Comparison of ENCODE assay signal across 8 mouse cellular contexts in the genomic region with DNA sequence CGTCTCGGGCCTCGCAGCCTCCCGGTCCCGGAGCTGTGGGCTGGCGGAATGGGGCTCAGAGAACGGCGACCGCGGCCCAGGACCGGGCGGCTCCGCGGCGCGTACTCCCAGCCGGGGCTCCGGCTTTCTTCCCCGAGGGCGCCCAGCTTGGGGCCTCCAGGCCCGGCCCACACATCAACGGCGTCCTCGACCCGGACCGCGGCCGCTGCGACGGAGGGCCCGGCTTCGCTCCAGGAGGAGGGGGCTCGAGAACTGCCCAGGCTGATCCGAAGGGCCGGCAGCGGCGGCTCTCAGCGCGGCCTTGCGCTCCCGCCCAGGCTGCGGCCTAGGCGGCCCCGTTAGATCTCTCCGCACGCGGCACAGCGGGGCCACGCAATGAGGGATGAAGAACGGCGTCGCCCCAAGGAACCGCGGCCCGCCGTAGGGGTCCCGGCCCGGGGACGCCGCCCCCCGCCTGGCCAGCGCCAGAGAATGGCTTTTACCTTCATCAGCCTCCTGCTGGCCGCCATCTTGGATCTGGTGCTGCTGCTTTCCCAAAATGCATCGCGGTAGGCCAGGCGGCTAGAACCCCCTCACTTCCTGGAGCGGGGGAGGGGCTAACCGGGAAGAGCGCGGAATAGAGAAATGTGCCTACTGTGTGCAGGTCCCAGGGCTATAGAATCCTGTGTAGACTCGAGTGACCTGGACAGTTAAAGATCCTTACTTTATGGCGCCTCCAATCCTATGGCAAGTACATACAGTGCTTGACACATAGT. TPM values are rescaled to one million over a fixed set of nuclear protein-coding genes. Genes with fewer than 3 reads are reported as not detected.
A peak's percentile ranks its signal among the peaks of the same experiment; 100 is the strongest.
DNase-seq lines count a peak whose midpoint lies in the region; ATAC-seq and TF ChIP-seq lines count a peak whose summit lies in the region.

No protein-coding gene starts in this region.

- no peaks in the 10 kb centered on the region for H3K9me3 ChIP-seq in intestine, postnatal 0 days (ENCODE audit: control insufficient read depth)
- H3K9me3 ChIP-seq in midbrain, embryonic 10.5 days (replicated peaks), result no peaks in the 10 kb centered on the region

- no peaks in the 10 kb centered on the region for H3K27me3 ChIP-seq in intestine, postnatal 0 days (replicated peaks; ENCODE audit: control insufficient read depth, insufficient read depth, low read length)
- H3K27me3 ChIP-seq in midbrain, embryonic 10.5 days (ENCODE audit: low read depth, poor library complexity, severe bottlenecking), result peaks cover 3% of the 10 kb centered on the region

- peak; percentile 88 for DNase-seq in adrenal gland, postnatal 10 days
- DNase-seq in embryo, embryonic 9.5 days (ENCODE audit: extremely low spot score), result peak; percentile 88
- DNase-seq in gastrocnemius, postnatal 4 days (ENCODE audit: low spot score in 2 of 2), result peak; percentile 66 to 84
- DNase-seq in left cerebral cortex, postnatal 36 days (ENCODE audit: low spot score in 2 of 2), result peak; percentile 89
- peak; percentile 88 for DNase-seq in midbrain, embryonic 10.5 days (ENCODE audit: low spot score)
- peak; percentile 81 for DNase-seq in right cerebral cortex, postnatal 4 days
- DNase-seq in yolk sac, embryonic 10.5 days (ENCODE audit: low spot score), result peak; percentile 89

- peak overlapping the region; percentile 99 for H3K4me3 ChIP-seq in intestine, postnatal 0 days (ENCODE audit: low read depth, low read length)
- peak overlapping the region; percentile 77 for H3K4me3 ChIP-seq in midbrain, embryonic 10.5 days

- WGBS in intestine, postnatal 0 days, result under 1% methylated on average over 72 of the region's 72 CpGs
- WGBS in midbrain, embryonic 10.5 days, result under 1% methylated on average over 72 of the region's 72 CpGs

- H3K36me3 ChIP-seq in intestine, postnatal 0 days (ENCODE audit: control insufficient read depth, insufficient read depth), result no peaks in the 10 kb centered on the region
- peaks cover 21% of the 10 kb centered on the region for H3K36me3 ChIP-seq in midbrain, embryonic 10.5 days

- H3K4me2 ChIP-seq in intestine, postnatal 0 days (replicated peaks; ENCODE audit: low read depth), result peak overlapping the region; percentile 74

- intact Hi-C loops in left cerebral cortex, postnatal 36 days (cut with DNase I), result loop anchor here (5.0 kb wide), 2 partner anchors 54 to 69 kb away; a partner anchor contains a TSS

- H3K27ac ChIP-seq in intestine, postnatal 0 days (ENCODE audit: low read depth, low read length), result peak overlapping the region; percentile 81
- peak overlapping the region; percentile 98 for H3K27ac ChIP-seq in midbrain, embryonic 10.5 days (replicated peaks)

- ATAC-seq in intestine, postnatal 0 days, result peak; percentile 77

- peak overlapping the region; percentile 99 for H3K9ac ChIP-seq in intestine, postnatal 0 days (ENCODE audit: low read depth, low read length)

- H3K4me1 ChIP-seq in intestine, postnatal 0 days (replicated peaks; ENCODE audit: control insufficient read depth, insufficient read depth, low read length), result 0 out of 2 replicates have a peak, but pooled peaks cover 4% of the 10 kb centered on the region
- peaks cover 15% of the 10 kb centered on the region for H3K4me1 ChIP-seq in midbrain, embryonic 10.5 days

- 0 out of 2 replicates have a peak, but pooled peaks have one; percentile 2 for TF ChIP-seq CTCF in intestine, postnatal 0 days (IDR thresholded peaks at IDR 0.05; ENCODE audit: low read depth)

RNA-seq across cellular contexts. Expression of a gene that starts 1.3 kb away (rescaled TPM):
- 100 to 1,000 TPM; 163 to 176 TPM for total RNA-seq in adrenal gland, postnatal 10 days (2021)
- total RNA-seq in gastrocnemius, postnatal 4 days (2021), result 100 to 1,000 TPM; 166 to 178 TPM
- 294 and 319 TPM in 2 replicates for polyA plus RNA-seq in intestine, postnatal 0 days (2015; fragmentation: Nextera tagmentation; extraction: Ambion mirVana)
- total RNA-seq in left cerebral cortex, postnatal 36 days (2021), result 100 to 1,000 TPM; 123 to 145 TPM
- polyA plus RNA-seq in midbrain, embryonic 10.5 days (2016; fragmentation: Nextera tagmentation; extraction: Ambion mirVana), result 412 and 424 TPM in 2 replicates

RNA-seq across cellular contexts. Expression of a gene that starts 7.3 kb away (rescaled TPM):
- total RNA-seq in adrenal gland, postnatal 10 days (2021), result under 1 TPM in 1 of 2 experiments, not detected in 1; 0.06 TPM
- total RNA-seq in gastrocnemius, postnatal 4 days (2021), result under 1 TPM; 0.22 to 0.29 TPM
- 0.14 and 0.21 TPM in 2 replicates for polyA plus RNA-seq in intestine, postnatal 0 days (2015; fragmentation: Nextera tagmentation; extraction: Ambion mirVana)
- 1 to 10 TPM; 1.7 to 2.0 TPM for total RNA-seq in left cerebral cortex, postnatal 36 days (2021)
- polyA plus RNA-seq in midbrain, embryonic 10.5 days (2016; fragmentation: Nextera tagmentation; extraction: Ambion mirVana), result 1.4 and 2.2 TPM in 2 replicates

RNA-seq across cellular contexts. Expression of a gene that starts 32.2 kb away (rescaled TPM):
- 1 to 10 TPM; 3.2 to 3.3 TPM for total RNA-seq in adrenal gland, postnatal 10 days (2021)
- 1 to 10 TPM; 2.7 to 3.9 TPM for total RNA-seq in gastrocnemius, postnatal 4 days (2021)
- 1.4 and 1.9 TPM in 2 replicates for polyA plus RNA-seq in intestine, postnatal 0 days (2015; fragmentation: Nextera tagmentation; extraction: Ambion mirVana)
- total RNA-seq in left cerebral cortex, postnatal 36 days (2021), result 1 to 10 TPM; 5.3 to 5.4 TPM
- polyA plus RNA-seq in midbrain, embryonic 10.5 days (2016; fragmentation: Nextera tagmentation; extraction: Ambion mirVana), result 17.3 and 19.3 TPM in 2 replicates

RNA-seq across cellular contexts. Expression of a gene that starts 54.1 kb away (rescaled TPM):
- under 1 TPM; 0.39 to 0.66 TPM for total RNA-seq in adrenal gland, postnatal 10 days (2021)
- 1 to 10 TPM in 1 of 2 experiments, under 1 TPM in 1; 0.26 to 1.6 TPM for total RNA-seq in gastrocnemius, postnatal 4 days (2021)
- 1.7 and 2.0 TPM in 2 replicates for polyA plus RNA-seq in intestine, postnatal 0 days (2015; fragmentation: Nextera tagmentation; extraction: Ambion mirVana)
- total RNA-seq in left cerebral cortex, postnatal 36 days (2021), result 1 to 10 TPM; 2.0 to 2.9 TPM
- 0.39 and 0.57 TPM in 2 replicates for polyA plus RNA-seq in midbrain, embryonic 10.5 days (2016; fragmentation: Nextera tagmentation; extraction: Ambion mirVana)

RNA-seq across cellular contexts. Expression of a gene that starts 56.7 kb away (rescaled TPM):
- total RNA-seq in adrenal gland, postnatal 10 days (2021), result 1 to 10 TPM; 3.9 to 6.7 TPM
- 1 to 10 TPM in 1 of 2 experiments, under 1 TPM in 1; 0.61 to 1.1 TPM for total RNA-seq in gastrocnemius, postnatal 4 days (2021)
- 24.6 and 28.8 TPM in 2 replicates for polyA plus RNA-seq in intestine, postnatal 0 days (2015; fragmentation: Nextera tagmentation; extraction: Ambion mirVana)
- total RNA-seq in left cerebral cortex, postnatal 36 days (2021), result 10 to 100 TPM; 27.5 to 27.6 TPM
- 5.4 and 6.8 TPM in 2 replicates for polyA plus RNA-seq in midbrain, embryonic 10.5 days (2016; fragmentation: Nextera tagmentation; extraction: Ambion mirVana)

Comparison
In these comparisons a context has a peak if more than half of its experiments do, and no peak if none do; other contexts are left out.
1. Peak in every context shown above with its lines: DNase-seq, ATAC-seq, H3K4me3 ChIP-seq and H3K27ac ChIP-seq.